Mouse (Mus musculus) lung, adult 18-20 months (tissue): ENCODE measurements around the gene Btnl2.

ENCODE experiments used
- DNase-seq, 2 experiments: peaks; one replicate each; pipeline ENCODE4 v3.0.0; 2022; ENCODE audit warnings: mixed read lengths in 2 of 2

The Btnl2 gene

GRCm38 (mm10) chr17:34349429-34349828 is 5.2 kb upstream of the Btnl2 start:
- DNase-seq = peak; percentile 74 to 78

GRCm38 (mm10) chr17:34354940-34355339 is 318 bp downstream of the Btnl2 start:
- DNase-seq = peak in 1 of 2 experiments; percentile 12

- no peak for DNase-seq
These were observed 8.4 kb downstream of the Btnl2 start for GRCm38 (mm10) chr17:34362954-34363546.

GRCm38 (mm10) chr17:34363676-34364310 is 9.2 kb downstream of the Btnl2 start:
- DNase-seq = no peak

GRCm38 (mm10) chr17:34365031-34365430 is 10.4 kb downstream of the Btnl2 start:
- DNase-seq = no peak

GRCm38 (mm10) chr17:34370563-34370962 is 15.9 kb downstream of the Btnl2 start:
- no peak for DNase-seq

- no peak for DNase-seq
These were observed 18.6 kb downstream of the Btnl2 start for GRCm38 (mm10) chr17:34373055-34373709.

GRCm38 (mm10) chr17:34376847-34377246 is 22.2 kb downstream of the Btnl2 start, which contains the start of gene Btnl1:
TSS of gene Btnl1 (plus strand) at chr17:34377132.
- no peak for DNase-seq

GRCm38 (mm10) chr17:34377450-34378209 is 23.0 kb downstream of the Btnl2 start:
- DNase-seq = no peak

GRCm38 (mm10) chr17:34378716-34379115 is 24.1 kb downstream of the Btnl2 start:
- DNase-seq = no peak

GRCm38 (mm10) chr17:34379451-34379850 is 24.8 kb downstream of the Btnl2 start:
- DNase-seq = no peak

- DNase-seq = no peak
These were observed 27.3 kb downstream of the Btnl2 start for GRCm38 (mm10) chr17:34381876-34382275.

- DNase-seq = no peak
These were observed 28.6 kb downstream of the Btnl2 start for GRCm38 (mm10) chr17:34383212-34383611.

- no peak for DNase-seq
These were observed 30.1 kb downstream of the Btnl2 start for GRCm38 (mm10) chr17:34384699-34385098.

GRCm38 (mm10) chr17:34386656-34387055 is 32.0 kb downstream of the Btnl2 start:
- no peak for DNase-seq

- DNase-seq = peak; percentile 41 to 46
These were observed 33.9 kb downstream of the Btnl2 start for GRCm38 (mm10) chr17:34388513-34388912.

GRCm38 (mm10) chr17:34391507-34391906 is 36.9 kb downstream of the Btnl2 start:
- DNase-seq = no peak

GRCm38 (mm10) chr17:34392321-34392720 is 37.7 kb downstream of the Btnl2 start:
- DNase-seq = peak; percentile 29 to 32

- no peak for DNase-seq
These were observed 42.7 kb downstream of the Btnl2 start for GRCm38 (mm10) chr17:34397357-34397756.

GRCm38 (mm10) chr17:34398058-34398710 is 43.6 kb downstream of the Btnl2 start:
- peak; percentile 19 to 76 for DNase-seq

- peak; percentile 86 to 90 for DNase-seq
These were observed 44.2 kb downstream of the Btnl2 start, which contains the start of gene BC051142 for GRCm38 (mm10) chr17:34398711-34399393. TSS of gene BC051142 (plus strand) at chr17:34398820.

GRCm38 (mm10) chr17:34399394-34399715 is 44.7 kb downstream of the Btnl2 start:
- DNase-seq = no peak
